Mouse (Mus musculus) cerebellum, adult 11 months (tissue): ENCODE measurements at regions not wholly inside any gene's neighbourhood (a gene's known extent, or its start where the extent isn't known, plus 50 kb on each side); places are given as distances from the start of the nearest gene placed in this dataset.

ENCODE experiments used
- DNase-seq: peaks from one replicate; pipeline ENCODE4 v3.0.0; 2022

DNA sequence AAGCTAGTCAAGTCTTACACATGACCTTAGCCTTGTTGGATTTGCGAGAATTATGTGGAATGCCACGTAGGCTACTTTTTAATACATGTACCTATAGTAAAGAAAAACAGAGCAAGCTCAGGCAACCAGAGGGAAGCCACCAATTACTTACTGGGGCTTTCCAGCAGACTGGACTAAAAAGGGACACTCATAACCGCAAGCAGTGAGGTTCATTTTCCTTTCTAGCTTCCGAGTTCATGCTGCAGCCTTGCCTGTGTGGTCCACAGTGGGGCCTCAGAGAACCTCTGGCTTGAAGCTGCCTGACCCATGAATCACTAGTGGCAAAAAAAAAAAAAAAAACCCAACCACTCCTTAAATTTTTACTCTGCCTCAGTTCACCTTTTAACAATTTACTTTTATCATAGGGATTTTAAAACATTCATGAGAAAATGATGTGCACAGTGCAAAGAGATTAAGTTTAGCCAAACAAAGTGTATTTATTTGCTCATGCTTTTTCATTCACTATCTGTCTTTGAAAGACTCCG, 188.6 kb upstream of the 1700066M21Rik start:
- no peak for DNase-seq

DNA sequence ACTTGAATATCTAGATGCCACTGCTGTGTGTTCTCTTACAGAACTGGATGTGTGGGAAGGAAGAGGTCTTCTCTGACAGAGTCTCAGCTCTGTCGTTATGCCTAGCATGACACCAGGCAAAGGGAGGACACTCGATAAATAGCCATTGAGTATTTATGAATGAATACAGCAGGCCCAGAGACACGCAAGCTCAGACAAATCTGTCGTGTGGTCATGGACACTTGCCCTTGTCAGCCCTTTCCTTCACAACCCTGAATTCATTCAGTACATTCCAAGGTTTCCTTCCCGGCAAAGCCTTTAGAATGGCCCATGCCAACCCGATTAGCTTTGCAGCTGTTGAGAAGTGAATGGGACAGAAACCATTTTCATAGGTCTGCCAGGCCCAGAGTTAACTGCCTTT, 176.1 kb upstream of the 1700066M21Rik start:
- DNase-seq, result no peak

DNA sequence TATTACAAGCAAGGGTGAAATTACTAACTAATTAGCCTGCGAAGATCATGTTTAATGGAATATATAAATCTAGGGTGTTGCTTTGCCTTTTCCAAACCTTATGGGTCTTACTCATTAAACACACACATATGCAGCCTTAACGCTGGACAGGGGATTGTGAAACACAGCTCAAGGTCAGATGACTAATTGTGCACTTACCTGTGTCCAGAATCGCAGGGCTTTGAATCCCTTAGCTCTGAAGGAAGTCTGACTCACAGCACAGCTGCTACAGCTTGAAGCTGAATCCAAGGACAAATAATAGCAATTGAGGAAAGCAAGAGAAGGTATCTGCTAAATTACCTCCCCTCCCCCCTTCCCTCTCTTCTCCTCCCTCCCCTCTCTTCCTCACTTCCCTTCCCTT, 173.1 kb upstream of the 1700066M21Rik start:
- DNase-seq, result no peak

DNA sequence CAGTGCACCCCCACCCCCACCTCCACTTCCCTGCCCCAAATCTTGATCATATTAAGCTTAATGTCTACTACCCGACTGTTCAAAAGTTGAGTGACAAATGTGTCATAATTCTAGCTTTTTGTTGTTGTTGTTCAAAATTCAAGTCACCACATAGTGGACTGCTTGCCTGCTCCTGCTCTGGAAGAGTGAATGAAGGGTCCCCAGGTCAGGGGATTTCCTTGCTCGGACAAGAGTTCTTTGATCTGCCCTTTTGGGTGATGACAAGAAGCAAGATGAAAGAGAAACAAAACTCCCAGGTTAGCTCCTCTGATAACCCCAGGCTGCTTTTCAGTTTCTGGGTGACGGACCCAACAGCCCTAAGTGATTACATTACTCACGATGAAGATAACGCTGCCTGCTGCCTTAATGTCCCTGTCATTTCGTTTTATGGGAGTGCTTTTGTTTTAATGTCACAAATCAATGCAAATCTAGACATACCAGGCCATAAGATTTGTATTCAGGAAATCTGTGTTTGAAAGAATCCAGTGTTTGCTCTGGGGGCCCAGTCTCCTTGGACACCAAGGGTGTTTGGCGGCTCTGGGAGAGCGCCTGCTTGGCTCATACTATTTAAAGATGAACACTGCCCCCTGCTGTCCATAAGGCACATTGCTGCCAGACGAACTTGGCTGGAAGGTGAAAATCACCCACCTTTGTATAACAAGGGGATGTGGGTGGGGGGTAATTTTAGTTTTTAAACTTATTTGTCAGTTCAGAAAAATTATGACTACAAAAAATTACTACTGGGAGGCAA, 172.0 kb upstream of the 1700066M21Rik start:
- DNase-seq, result peak; percentile 30

DNA sequence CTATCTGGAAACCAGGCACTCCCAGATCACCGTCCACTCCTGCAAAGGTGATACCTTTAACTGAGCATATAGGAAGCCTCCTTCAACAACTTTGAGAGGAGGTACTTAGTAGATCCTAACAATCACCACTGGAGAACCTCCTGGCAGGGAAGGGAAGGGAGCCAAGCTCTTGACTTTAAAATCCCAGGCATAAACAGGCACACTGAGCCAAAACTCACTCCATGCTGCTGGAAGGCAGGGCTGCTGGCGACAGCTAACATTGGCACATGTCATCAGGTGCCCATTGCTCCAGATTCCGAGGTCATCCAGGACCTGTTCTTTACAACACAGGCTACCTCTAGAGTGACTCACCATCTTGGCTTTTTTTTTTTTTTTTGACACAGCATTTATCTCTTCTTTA, 170.9 kb upstream of the 1700066M21Rik start:
- no peak for DNase-seq

DNA sequence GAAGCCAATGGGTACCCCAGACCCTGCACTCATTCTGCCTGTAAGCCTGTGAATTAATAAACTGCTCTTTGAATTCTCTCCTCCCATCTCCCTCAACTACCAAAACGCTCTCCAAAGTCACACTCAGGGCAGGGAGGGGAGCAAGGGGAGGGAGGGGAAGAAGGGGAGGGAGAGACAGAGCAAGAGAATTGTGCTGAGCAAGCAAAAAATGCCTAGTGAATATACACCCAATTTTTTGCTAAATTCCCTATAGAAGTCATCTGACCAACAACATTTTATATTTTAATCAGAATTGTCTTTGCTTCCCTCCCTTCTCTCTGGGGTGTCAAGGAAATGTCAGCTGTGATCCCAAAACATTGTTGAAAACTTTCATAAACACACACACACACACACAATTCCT, 170.5 kb upstream of the 1700066M21Rik start:
- DNase-seq, result no peak

DNA sequence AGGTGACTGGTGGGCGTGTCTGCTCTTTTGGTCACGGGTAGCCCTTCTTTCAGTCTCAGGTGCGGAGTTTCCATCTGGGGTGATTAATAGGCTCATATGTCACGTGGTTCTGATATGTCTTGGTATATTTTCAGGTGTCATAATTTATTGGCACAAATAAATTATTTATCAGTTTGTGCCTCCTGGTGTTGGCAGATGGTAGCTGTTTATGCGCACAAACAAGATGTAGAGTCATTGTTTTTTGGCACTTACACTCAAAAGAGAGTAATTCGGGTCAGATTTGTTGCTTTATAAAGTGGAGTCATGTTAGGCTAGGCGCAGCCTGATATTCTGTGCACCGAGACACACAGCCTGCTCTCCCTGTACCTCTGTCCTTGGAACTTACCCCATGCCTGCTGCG, 169.0 kb upstream of the 1700066M21Rik start:
- no peak for DNase-seq

DNA sequence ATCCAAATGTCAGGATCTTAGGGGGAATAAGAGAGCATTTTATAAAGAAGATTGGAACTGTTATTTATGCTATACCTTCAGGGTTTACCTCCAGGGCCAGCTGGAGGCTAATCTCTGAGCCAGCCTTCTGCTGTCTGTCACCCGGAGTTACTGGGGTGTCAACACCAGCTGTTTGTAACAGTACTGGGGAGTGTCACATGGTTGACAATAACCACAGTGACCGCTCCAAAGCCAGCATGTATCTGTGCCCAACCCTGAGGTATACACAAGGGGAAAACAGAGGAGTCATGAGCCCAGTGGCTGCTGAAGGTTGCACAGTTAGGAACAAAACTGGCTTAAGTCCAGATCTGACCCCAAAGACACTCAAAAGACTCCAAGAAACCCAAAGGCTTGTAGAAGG, 168.1 kb upstream of the 1700066M21Rik start:
- no peak for DNase-seq

DNA sequence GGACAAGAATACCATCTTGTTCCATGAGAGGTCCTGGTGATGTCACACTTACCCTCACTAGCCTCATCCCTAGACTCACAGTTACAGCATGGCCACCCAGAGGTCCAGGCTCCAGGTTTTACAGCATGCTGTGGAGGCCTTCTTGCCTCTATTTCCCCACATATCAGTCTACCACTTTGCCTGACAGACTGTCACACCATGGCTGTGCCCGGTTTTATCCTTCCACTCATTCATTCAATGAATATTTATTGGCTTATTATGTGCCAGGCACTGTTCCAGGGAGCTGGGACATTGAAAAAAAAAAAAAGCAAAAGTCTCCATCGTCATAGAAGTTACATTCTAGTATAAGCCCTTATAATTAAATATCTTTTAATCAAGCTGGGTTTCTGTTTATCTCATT, 166.4 kb upstream of the 1700066M21Rik start:
- DNase-seq, result no peak

DNA sequence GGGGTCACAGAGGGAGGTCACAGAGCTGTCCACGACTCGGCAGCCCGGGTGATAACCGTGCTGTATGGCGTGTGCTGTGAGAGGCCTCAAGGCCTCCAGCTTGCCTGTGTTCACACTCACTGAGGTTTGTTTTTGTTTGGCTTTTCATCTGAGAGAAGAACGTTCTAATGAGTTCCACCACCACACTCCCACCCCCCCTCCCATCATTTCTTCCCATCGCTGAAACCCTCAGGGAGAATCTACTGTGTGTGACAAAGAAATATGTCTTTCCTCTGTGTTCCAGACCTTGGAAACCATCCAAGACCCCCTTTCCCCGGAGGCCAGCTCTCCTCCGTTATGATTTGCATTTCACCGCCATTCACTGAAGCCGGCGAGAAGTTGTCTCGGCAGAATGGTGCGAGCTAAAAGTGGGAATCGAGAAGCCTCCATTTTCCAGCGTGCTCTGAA, 164.0 kb upstream of the 1700066M21Rik start:
- DNase-seq, result no peak

DNA sequence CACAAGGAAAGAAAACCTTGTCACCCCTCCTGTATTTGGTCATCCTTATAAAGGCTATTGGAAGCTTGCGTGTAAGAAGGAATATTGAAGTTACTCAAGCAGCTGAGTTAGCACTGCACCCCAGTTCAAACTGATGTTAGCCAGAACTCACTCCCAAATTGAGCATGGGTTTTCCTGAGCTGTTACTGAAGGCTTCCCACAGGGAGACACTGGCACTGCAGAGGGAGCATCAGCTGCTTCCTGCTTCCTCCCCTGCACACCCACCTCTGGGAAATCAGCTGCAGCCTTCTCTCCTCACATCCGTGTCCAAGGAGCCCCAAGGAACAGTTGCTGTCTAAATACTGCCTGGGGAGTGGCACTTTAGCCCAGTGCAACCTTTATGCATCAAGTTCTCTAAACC, 163.2 kb upstream of the 1700066M21Rik start:
- DNase-seq, result no peak

DNA sequence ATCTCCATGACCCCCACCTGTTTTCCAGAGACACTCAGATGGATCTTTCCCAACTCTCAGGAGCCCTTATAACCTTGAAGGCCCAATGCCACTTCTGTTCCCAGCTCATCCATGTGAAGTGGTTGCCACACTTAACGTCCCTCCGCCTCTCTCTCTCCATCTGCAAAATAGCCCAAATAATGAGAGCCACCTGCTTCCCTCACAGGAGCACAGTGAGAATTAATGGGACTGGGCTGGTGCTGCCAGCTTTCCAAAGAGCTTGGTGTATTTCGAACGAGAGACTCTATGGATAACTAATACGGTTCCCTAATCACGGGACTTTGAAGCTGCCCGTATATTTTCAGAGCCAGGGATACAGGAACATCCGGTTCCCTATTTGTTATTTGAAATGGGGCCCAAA, 159.8 kb upstream of the 1700066M21Rik start:
- no peak for DNase-seq

DNA sequence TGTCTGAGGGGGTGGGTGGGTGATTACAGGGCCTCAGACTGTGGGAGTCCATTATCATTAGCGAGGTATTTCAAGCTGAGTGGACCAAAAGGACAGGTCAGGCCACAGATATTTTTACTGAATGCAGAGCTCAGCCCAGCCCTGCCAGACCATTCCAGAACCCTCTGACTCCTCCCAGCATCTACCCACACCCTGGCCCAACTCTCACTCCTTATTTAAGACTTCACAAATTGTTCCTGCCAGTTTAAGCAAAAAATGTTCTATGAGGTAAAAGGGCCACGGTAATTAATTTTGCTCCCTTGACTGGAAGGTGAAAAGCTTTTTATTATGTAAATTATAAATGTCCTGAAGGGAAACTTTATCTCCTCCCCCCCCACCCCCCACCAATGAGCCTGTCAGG, 159.3 kb upstream of the 1700066M21Rik start:
- no peak for DNase-seq

DNA sequence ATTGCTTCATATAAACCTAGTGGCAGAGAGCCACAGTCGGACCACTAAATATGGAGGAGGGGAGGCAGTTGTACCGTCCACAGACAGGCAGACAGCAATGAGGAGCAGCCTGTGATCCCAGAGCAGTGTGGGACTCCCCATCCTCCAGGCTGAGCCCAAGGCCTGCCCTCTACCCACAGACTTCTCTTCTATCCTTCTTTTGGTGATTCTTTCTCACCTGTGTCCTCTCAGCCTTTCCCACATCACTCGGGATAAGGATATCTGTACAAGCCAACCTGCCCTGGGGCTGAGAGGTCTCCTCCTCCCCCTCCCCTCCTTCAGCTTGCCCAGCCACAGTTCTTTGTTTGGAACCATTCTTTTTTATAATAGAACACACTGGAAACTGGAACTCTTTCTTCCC, 158.8 kb upstream of the 1700066M21Rik start:
- DNase-seq, result no peak

DNA sequence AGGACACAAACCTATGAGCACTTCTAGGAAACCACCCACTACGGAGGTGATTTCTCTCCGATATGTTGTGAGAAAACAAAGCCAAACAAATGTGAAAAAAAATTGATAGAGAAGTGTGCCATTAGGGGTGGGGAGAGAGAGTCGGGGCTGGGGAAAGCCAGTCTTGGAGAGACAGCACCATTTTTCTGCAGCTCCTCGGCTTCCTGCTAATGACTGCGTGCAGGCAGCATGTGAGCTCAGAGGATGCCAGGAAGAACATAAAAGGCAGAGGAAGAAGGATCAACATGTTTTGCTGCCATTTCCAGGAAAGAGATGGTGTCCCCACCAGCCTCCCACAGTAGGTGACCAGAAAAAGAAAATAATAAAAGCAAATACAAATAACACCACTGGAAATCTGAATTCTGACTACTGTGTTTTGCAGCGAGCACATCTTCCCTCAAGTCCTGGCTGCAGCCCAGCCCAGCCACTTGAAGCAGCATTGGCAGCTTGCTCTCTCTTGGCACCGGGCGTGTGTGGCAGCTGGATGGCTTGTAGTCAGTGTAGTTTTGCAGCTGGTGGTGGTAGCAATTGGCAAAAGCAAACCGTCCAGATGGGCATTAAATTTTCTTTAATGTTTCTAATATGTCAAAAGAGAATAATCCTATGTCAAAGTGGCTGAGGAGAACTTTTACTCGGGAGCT, 152.9 kb upstream of the 1700066M21Rik start:
- peak; percentile 4 for DNase-seq

DNA sequence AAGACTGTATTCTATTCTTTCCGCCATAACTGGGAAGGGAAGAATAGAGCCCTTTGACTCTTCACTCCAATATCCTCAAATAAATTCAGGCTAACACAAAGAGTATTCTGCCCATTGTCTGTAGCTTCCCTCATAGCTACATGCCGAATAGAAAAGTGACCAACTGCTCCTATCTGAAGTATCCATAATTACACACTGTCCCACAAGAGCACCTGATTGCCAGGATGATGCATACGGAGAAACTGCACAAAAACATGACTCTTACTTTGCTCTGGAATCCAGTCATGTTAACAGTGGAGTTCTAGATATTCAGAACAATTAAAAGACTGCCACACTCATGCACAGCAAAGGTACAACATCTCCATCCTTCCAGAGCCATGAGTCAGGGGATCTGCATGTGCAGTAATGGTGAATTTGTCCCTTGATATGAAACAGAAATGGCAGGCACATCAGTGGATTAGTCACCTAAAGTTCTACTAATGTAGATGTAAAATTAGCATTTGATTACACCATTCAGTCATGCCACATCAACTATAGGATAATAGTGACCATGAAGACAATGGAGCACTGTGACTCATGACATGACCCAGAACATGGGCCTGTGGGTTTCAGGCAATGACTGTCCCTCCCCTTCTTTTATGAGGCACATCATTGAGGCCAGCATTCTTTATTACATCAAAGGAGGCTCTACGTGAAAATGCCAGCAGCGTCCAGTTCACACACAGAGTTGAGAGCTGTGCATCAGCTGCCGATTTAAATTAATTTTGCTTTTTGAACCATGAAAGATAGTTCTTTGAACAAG, 133.6 kb upstream of the 1700066M21Rik start:
- DNase-seq, result no peak

DNA sequence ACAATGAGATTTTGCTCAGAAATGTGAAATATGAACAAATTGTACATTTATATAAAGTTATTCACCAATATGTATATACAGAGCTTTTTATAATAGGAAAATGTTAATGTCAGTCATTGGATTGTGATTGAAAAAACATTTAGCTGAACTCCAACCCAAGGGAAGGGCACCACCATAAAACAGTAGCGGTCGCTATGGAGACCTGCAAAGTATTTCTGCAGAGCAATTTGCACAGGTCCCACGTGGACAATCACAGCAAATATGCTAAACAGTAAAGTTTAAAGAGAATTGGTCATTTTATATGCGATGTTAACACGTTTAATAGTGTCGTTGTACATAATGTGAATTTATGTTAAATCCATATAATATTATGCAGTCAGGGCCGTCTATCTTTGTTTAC, 117.8 kb upstream of the 1700066M21Rik start:
- DNase-seq, result no peak

DNA sequence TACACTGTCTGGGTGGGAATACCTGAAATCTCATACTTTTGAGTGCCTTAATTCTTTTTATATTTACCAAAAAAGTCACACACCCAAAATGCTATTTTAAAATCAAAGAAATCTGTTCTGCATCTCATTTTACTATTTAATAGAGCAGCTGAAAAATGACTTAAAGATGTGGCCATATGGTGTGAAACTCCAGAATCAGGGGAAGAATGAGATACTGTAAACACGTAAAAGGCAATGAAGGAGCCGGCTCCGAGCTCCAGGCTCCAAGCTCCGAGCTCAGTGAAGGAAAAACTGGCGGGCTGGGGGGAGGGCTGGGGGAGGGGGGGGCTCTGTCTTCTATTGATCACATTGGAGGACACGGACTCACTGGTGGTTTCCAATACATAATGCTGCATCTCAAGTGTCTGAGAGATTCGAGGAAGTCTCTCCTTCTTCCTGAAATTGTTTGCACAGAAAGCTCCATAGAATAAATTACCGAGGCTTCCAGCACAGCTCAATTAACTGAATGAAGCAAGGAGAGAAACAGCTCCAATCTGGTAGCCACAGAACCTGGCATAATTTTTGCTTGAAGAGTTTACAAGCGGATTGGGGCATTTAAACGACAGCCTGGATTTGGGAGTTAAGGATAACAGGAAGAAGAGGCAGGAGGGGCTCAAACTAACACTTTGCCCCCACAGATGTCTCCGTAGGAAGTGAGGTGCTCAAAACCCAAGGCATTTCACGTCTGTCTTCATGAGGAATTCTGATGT, 112.2 kb upstream of the 1700066M21Rik start:
- DNase-seq, result no peak

DNA sequence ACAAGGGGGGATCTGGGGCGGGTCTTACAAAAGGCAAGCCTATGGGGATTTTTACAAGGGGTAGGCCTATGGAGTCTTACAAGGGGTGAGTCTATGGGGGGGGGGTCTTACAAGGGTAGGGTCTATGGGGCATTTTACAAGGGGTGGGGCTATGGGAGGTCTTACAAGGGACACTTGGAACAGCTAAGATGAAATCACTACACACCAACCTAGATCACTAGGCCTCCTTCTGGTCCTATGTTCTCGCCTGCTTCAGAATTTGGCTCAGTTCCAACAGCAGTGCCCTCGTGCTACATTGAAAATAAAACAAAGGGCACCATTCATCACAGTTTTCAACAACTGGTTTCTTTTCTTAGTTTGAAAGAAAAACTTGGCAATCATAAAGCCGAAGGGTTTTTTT, 110.7 kb upstream of the 1700066M21Rik start:
- DNase-seq, result no peak

DNA sequence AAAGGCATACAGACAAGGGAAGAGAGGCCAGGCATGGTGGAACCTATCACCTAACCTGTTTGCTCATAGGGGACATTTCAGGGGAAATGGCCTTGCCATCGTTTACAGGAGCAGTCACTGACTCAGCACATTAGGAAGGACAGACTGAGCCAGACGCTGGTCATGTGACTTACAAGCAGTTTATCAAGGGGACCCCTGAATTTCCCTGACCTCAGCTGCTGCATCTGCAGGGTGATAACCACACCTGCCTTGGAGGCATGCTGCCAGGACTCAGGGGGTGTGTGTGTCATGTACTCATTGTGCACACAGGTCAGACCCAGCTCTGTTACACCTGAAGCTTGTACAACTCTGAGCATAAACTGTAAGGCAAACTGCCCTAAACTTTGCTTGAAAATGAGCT, 109.6 kb upstream of the 1700066M21Rik start:
- DNase-seq, result no peak

DNA sequence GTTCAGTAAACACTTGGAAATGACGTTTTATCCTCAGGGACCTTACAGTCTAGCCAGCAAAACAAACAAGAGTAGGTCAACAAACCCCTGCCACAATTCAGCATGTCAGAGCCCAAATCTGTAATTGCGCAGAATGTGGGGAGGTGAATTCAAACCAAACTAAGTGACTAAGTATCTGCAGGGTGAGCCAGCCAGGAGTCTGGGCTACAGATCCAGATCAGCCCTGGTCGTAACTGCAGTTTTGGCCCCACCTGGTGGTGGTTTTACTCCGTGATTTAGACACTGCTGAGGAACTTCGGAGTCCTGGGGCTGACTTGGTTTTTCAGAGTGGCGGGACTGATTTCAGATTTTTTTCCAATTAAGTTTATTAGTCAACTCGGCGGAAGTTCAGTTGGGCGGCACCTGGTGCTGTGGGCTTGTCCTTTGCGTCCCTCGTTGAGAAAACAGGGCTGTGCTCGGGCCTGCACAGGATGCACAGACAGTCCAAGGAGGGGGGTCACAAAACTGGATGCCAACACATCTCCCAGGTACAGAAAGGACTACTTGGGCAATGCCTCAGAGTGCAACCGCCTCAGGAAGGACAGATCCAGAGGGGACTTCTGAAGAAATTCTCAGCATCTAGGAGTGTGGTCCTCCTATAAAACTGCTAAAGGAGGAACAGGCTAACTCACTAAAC, 107.6 kb upstream of the 1700066M21Rik start:
- DNase-seq, result peak; percentile 8

DNA sequence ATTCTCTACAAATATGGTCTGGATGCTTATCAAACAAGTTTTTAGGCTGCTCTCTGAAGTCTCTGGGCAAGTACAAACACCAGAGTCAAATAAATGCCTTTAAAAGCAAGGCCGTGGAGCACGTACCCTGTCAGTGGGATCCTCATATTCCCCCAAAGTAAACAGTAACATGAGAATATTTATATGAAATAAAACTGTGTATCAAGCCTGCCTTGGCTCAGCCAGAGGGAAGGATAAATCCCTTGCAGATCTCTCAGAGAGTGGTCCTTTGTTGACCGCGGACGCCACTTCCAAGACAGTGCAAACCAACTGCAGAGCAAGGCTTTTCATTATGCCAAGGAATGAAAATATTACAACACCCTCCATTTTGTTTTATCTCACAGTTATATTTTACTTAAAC, 104.8 kb upstream of the 1700066M21Rik start:
- DNase-seq, result no peak
